Mouse (Mus musculus): ENCODE measurements around the gene Ntm. TPM values are rescaled to one million over a fixed set of nuclear protein-coding genes. Genes with fewer than 3 reads are reported as not detected.

Gene Ntm
- polyA plus RNA-seq, 1 experiment from 2014 or later: 26.5 TPM

- no peaks in the 10 kb centered on the region for H3K36me3 ChIP-seq
- H3K4me1 ChIP-seq (replicated peaks): peaks cover 4% of the 10 kb centered on the region; the same call in 1 of the 2 replicates
- no peak overlapping the region for H3K4me3 ChIP-seq
- H3K27ac ChIP-seq: no peak overlapping the region
- H3K27me3 ChIP-seq: no peaks in the 10 kb centered on the region
- H3K4me2 ChIP-seq: no peak overlapping the region
- H3K9me3 ChIP-seq (replicated peaks): no peaks in the 10 kb centered on the region
- no peak overlapping the region for H3K9ac ChIP-seq
- no peak for ATAC-seq (replicated peaks; ENCODE audit: insufficient number of reproducible peaks, insufficient read depth, low FRiP score, low read depth)
- WGBS: 79% methylated on average over 1 of the region's 1 CpGs
Measured at GRCm38 (mm10) chr9:29215241-29215640, 747.7 kb downstream of the Ntm start.

- Histone ChIP-seq H3K4me3 (no peak overlapping the region), H3K9me3 (replicated peaks) (no peaks in the 10 kb centered on the region), H3K9ac (no peak overlapping the region), H3K27me3 (no peaks in the 10 kb centered on the region), H3K27ac (no peak overlapping the region), H3K4me1 (replicated peaks) (peaks cover 16% of the 10 kb centered on the region), H3K4me2 (no peak overlapping the region), H3K36me3 (no peaks in the 10 kb centered on the region)
- WGBS: 77% methylated on average over 2 of the region's 2 CpGs
- ATAC-seq (replicated peaks; ENCODE audit: insufficient number of reproducible peaks, insufficient read depth, low FRiP score, low read depth): no peak
Measured at GRCm38 (mm10) chr9:29209243-29209642, 753.7 kb downstream of the Ntm start.

GRCm38 (mm10) chr9:29208142-29208541, 754.8 kb downstream of the Ntm start:
- Histone ChIP-seq H3K4me3 (no peak overlapping the region), H3K4me1 (replicated peaks) (peaks cover 16% of the 10 kb centered on the region), H3K4me2 (no peak overlapping the region), H3K27me3 (no peaks in the 10 kb centered on the region), H3K27ac (no peak overlapping the region), H3K9me3 (replicated peaks) (no peaks in the 10 kb centered on the region), H3K36me3 (no peaks in the 10 kb centered on the region), H3K9ac (no peak overlapping the region)
- WGBS: 85% methylated on average over 5 of the region's 5 CpGs
- ATAC-seq (replicated peaks; ENCODE audit: insufficient number of reproducible peaks, insufficient read depth, low FRiP score, low read depth): no peak

GRCm38 (mm10) chr9:29205680-29206079, 757.3 kb downstream of the Ntm start:
- H3K4me1 ChIP-seq (replicated peaks): peaks cover 32% of the 10 kb centered on the region
- no peak for ATAC-seq (replicated peaks; ENCODE audit: insufficient number of reproducible peaks, insufficient read depth, low FRiP score, low read depth)
- H3K27me3 ChIP-seq: no peaks in the 10 kb centered on the region
- no peak overlapping the region for H3K4me3 ChIP-seq
- no peaks in the 10 kb centered on the region for H3K36me3 ChIP-seq
- WGBS: 38% methylated on average over 4 of the region's 4 CpGs
- H3K9me3 ChIP-seq (replicated peaks): no peaks in the 10 kb centered on the region
- H3K27ac ChIP-seq: 0 out of 2 replicates have a peak overlapping the region, but pooled peaks have one; percentile 25
- H3K4me2 ChIP-seq: no peak overlapping the region
- no peak overlapping the region for H3K9ac ChIP-seq

- H3K9ac ChIP-seq: no peak overlapping the region
- WGBS: 7% methylated on average over 2 of the region's 2 CpGs
- no peak overlapping the region for H3K4me3 ChIP-seq
- no peak; the same call in 1 of the 2 replicates for ATAC-seq (replicated peaks; ENCODE audit: insufficient number of reproducible peaks, insufficient read depth, low FRiP score, low read depth)
- peaks cover 32% of the 10 kb centered on the region for H3K4me1 ChIP-seq (replicated peaks)
- H3K4me2 ChIP-seq: no peak overlapping the region
- no peaks in the 10 kb centered on the region for H3K9me3 ChIP-seq (replicated peaks)
- H3K27me3 ChIP-seq: no peaks in the 10 kb centered on the region
- no peaks in the 10 kb centered on the region for H3K36me3 ChIP-seq
- peak overlapping the region; percentile 65 for H3K27ac ChIP-seq
Measured at GRCm38 (mm10) chr9:29202196-29202595, 760.7 kb downstream of the Ntm start.

- WGBS: 42% methylated on average over 14 of the region's 14 CpGs
- peak; percentile 78; the same call in 1 of the 2 replicates for ATAC-seq (replicated peaks; ENCODE audit: insufficient number of reproducible peaks, insufficient read depth, low FRiP score, low read depth)
- H3K27ac ChIP-seq: peak overlapping the region; percentile 65
Measured at GRCm38 (mm10) chr9:29201163-29202053, 761.5 kb downstream of the Ntm start.

GRCm38 (mm10) chr9:29197046-29197445, 765.9 kb downstream of the Ntm start:
- Histone ChIP-seq H3K4me2 (no peak overlapping the region), H3K4me3 (no peak overlapping the region), H3K27ac (no peak overlapping the region), H3K36me3 (no peaks in the 10 kb centered on the region), H3K9me3 (replicated peaks) (no peaks in the 10 kb centered on the region), H3K9ac (no peak overlapping the region), H3K27me3 (no peaks in the 10 kb centered on the region), H3K4me1 (replicated peaks) (peaks cover 16% of the 10 kb centered on the region)
- 42% methylated on average over 3 of the region's 3 CpGs for WGBS
- no peak for ATAC-seq (replicated peaks; ENCODE audit: insufficient number of reproducible peaks, insufficient read depth, low FRiP score, low read depth)

More at GRCm38 (mm10) chr9:29201163-29202053, 761.5 kb downstream of the Ntm start:
- Histone ChIP-seq H3K9ac (no peak overlapping the region), H3K4me1 (replicated peaks) (peaks cover 32% of the 10 kb centered on the region), H3K27me3 (no peaks in the 10 kb centered on the region), H3K4me2 (peak overlapping the region; percentile 41; the same call in 1 of the 2 replicates), H3K4me3 (no peak overlapping the region), H3K36me3 (no peaks in the 10 kb centered on the region), H3K9me3 (replicated peaks) (no peaks in the 10 kb centered on the region)

GRCm38 (mm10) chr9:29194265-29194664, 768.7 kb downstream of the Ntm start:
- Histone ChIP-seq H3K9ac (no peak overlapping the region), H3K4me2 (no peak overlapping the region), H3K27me3 (no peaks in the 10 kb centered on the region), H3K4me1 (replicated peaks) (0 out of 2 replicates have a peak, but pooled peaks cover 2% of the 10 kb centered on the region), H3K27ac (no peak overlapping the region), H3K36me3 (no peaks in the 10 kb centered on the region), H3K9me3 (replicated peaks) (no peaks in the 10 kb centered on the region), H3K4me3 (no peak overlapping the region)
- WGBS: 28% methylated on average over 2 of the region's 2 CpGs
- ATAC-seq (replicated peaks; ENCODE audit: insufficient number of reproducible peaks, insufficient read depth, low FRiP score, low read depth): no peak

GRCm38 (mm10) chr9:29183011-29183410, 779.9 kb downstream of the Ntm start:
- Histone ChIP-seq H3K4me2 (no peak overlapping the region), H3K27ac (no peak overlapping the region), H3K9ac (no peak overlapping the region), H3K9me3 (replicated peaks) (no peaks in the 10 kb centered on the region), H3K4me1 (replicated peaks) (no peaks in the 10 kb centered on the region), H3K36me3 (no peaks in the 10 kb centered on the region), H3K27me3 (no peaks in the 10 kb centered on the region), H3K4me3 (no peak overlapping the region)
- 64% methylated on average over 5 of the region's 5 CpGs for WGBS
- ATAC-seq (replicated peaks; ENCODE audit: insufficient number of reproducible peaks, insufficient read depth, low FRiP score, low read depth): no peak

- H3K9me3 ChIP-seq (replicated peaks): no peaks in the 10 kb centered on the region
- ATAC-seq (replicated peaks; ENCODE audit: insufficient number of reproducible peaks, insufficient read depth, low FRiP score, low read depth): no peak
- H3K9ac ChIP-seq: no peak overlapping the region
- no peak overlapping the region for H3K4me2 ChIP-seq
- H3K4me1 ChIP-seq (replicated peaks): no peaks in the 10 kb centered on the region
- WGBS: 77% methylated on average over 2 of the region's 2 CpGs
- no peaks in the 10 kb centered on the region for H3K36me3 ChIP-seq
- H3K27me3 ChIP-seq: no peaks in the 10 kb centered on the region
- no peak overlapping the region for H3K4me3 ChIP-seq
- H3K27ac ChIP-seq: no peak overlapping the region
Measured at GRCm38 (mm10) chr9:29181661-29182060, 781.3 kb downstream of the Ntm start.

- Histone ChIP-seq H3K27me3 (no peaks in the 10 kb centered on the region), H3K36me3 (no peaks in the 10 kb centered on the region), H3K4me2 (no peak overlapping the region), H3K4me1 (replicated peaks) (no peaks in the 10 kb centered on the region), H3K27ac (no peak overlapping the region), H3K4me3 (no peak overlapping the region), H3K9me3 (replicated peaks) (no peaks in the 10 kb centered on the region), H3K9ac (no peak overlapping the region)
- 66% methylated on average over 2 of the region's 2 CpGs for WGBS
- ATAC-seq (replicated peaks; ENCODE audit: insufficient number of reproducible peaks, insufficient read depth, low FRiP score, low read depth): no peak
Measured at GRCm38 (mm10) chr9:29165731-29166130, 797.2 kb downstream of the Ntm start.

All from heart, embryonic 15.5 days (tissue).